Mouse (Mus musculus) G1E (cell line): Measurements from ENCODE around the gene Bend6.

ENCODE experiments used
- CTCF ChIP-seq: IDR thresholded peaks from 2 replicates; pipeline ENCODE4 v1.5.1; 2012; ENCODE audit warnings: low read depth, low read length, inconsistent platforms, mixed read lengths
- GATA1 ChIP-seq: IDR thresholded peaks from 2 replicates; pipeline ENCODE4 v1.6.1; 2012; ENCODE audit warnings: borderline replicate concordance, low read length, inconsistent platforms, mixed read lengths

GRCm38 (mm10) chr1:33843823-33844222 is 63.8 kb downstream of the Bend6 start:
- TF ChIP-seq CTCF (no peak), GATA1 (no peak)
